Mouse (Mus musculus): ENCODE measurements around the gene Ring1. TPM values are rescaled to one million over a fixed set of nuclear protein-coding genes. Genes with fewer than 3 reads are reported as not detected.

The Ring1 gene
- total RNA-seq, 1 experiment from 2014 or later: 66.2 TPM

DNA sequence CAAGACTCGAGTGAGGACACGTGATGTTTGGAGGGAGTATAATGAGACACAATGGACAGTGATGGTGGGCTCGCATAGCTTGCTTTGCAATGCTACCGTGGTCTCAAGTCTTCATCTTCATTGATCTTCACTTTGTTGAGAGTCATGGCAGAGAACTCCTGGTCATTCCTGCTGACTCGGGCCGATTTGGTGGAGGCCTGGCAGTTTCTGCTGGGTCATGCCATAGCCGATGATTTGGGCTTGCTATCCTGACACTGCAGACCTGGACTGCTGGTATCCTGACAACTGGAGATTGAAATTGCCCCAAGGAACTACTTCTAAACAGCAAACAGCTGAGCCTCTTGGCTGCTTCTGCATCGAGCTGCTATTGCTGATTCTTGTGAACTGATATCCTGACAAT, 29.5 kb downstream of the Ring1 start:
- DNase-seq: no peak

DNA sequence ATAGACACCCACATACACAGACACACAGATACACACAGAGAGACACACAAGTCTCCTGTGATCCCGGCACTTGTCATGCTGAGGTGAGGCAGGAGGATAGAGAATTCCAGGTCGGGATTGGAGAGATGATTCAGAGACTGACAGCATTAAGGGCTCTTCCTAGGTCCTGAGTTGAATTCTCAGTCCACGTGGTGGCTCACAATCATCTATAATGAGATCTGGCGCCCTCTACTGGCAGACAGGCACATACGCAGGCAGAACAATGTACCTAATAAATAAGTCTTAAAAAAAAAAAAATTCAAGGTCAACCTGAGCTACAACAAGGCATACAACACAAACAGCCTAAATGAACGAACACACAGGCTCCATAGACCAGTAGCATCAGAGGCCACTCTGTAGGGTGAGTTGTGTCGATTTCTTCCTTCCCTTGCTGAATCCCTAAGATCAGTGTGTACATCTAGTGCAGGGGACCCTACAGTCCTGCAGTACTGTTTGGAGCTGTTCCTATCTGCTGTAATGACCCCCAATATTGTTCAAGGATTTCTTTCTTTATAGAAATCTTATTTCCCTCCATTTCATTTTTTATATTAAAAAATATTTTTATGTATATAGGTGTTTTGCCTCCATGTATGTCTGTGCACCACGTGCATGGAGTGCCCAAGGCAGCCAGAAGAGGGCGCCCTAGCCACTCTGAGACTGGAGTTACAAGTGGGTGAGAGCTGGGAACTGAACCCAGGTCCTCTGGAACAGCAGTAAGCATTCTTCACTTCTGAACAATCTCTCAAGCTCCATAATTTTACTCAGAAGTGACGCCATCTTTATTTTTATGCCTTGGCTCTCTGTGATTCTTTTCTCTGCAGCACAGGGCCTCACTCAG, 32.5 kb downstream of the Ring1 start:
- peak; percentile 50 for DNase-seq

DNA sequence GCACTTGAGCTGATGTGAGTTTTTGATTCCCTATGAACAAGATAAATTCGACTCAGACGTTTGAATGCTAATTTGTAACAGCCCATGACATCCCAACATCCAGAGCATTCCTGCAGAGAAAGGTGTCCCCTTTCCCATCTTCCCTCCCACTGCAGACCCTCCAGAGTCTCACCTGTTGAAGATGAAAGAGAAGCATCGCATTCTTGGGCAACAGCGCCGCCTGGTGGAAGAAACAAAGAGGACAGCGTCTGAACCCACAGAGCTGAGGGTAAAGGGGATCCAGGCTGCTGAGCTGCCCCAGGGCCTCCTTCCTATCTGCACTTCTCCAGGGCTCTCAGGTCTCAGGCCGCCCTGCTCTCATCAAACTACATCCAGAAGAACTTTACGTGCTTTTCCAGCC, 42.3 kb downstream of the Ring1 start:
- DNase-seq: peak; percentile 69

DNA sequence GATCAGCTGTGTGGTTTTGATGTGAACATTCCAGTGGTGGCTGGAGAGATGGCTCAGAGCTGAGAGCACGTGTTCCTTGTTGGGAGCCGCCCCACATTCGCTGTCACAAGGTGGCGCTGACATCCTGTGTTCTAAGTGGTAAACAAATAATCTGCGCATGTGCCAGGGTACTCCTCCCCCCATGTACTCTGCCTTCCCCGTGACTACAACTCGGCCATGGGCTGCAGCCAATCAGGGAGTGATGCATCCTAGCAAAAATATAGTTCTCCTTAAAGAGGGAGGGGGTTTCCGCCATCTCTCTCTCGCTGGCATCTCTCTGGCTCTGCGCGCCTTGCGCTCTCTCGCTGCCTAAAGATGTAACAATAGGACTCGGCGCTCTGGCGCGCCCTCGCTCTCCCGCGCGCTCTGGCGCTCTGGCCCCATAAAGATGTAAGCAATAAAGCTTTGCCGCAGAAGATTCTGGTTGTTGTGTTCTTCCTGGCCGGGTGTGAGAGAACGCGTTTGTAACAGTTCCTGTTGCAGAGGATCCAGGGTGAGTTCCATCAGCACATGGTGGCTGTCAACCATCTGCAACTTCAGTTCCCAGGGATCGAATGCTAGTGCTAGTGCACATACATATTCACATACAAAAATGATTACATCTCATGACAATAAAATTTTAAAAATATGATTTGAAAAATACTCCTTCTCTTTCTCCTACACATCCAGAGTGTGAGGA, 43.1 kb downstream of the Ring1 start:
- DNase-seq: peak; percentile 78

DNA sequence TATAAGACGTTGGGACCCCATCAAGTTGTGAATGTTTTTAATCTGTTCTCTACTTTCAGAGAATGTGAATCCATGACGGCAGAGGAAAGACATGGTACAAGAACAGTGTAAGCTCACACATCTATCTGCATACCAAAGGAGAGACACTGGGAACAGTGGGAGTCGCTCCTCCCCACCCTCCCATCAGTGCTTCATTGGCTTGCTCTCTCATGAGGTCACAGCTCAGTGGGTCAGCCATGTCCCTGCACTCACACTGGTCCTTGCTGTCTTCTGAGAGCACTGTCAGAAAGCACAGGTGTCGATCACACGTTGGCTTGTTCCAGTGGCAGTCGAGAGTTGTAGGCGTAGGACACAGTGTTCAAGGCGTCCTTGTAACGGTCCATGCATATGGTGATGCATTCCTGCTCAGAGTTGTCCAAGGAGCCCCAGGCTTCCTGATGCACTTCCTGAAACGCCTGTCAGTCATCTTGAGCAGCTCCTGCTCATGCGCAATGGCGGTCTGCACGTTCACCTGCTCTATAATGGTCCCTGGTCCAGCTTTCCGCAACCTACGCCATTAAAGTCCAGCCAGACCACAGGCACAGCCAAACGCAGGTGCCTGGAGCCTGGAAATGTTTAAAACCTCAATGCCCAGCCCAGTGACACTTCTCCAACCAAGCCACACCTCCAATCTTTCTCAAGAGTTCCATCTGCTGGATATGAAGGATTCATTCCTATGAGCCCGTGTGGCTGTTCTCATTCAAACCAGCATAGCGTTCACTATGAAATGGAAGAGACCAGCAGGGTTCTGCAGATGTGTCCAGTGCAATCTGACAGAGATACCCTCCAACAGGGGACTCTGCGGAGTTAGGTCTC, 44.1 kb downstream of the Ring1 start:
- DNase-seq: no peak

DNA sequence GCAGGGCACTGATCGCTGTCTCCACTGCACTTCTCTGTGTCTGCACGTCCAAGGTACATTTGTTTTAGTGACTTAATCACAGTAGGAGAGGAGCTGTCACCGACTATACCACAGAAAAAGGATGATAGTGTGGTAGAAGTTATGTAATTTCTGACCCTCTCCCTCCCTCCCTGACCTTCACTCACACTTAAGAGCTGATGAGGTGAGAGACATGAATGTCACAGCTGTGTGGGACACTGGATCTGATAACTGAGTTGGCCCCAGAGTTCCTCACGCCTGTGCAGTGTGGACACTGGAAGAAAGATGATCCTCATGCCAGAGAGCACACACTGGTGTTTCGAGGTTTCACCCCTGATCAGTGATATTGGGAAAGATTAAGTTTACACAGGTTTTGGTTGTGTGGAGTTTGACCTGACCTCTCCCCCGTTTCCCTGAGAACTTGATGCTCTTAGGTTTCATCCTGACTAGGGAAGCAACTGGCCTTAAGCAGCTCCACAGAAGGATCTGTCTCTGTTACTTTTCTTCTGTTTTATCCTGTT, 44.9 kb downstream of the Ring1 start:
- no peak for DNase-seq

DNA sequence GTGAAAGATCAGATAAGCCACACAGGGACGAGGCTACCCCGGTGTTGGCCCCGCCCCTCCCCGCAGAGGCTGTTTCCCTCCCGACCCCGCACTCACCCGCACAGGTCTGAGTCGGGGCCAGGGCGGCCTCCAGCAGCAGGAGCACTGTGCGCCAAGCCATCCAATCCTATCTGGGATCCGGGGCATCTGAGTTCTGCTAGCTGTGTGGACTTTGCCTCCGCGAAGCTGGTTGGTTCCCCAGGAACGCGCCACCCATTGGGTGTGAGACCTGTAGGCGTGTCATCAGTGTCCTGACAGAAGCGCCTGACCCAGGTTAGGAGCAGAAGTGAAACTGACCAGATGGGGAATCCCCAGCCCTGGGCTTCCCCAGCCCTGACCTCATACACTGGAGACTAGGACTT, 45.8 kb downstream of the Ring1 start:
- peak; percentile 75 for DNase-seq

DNA sequence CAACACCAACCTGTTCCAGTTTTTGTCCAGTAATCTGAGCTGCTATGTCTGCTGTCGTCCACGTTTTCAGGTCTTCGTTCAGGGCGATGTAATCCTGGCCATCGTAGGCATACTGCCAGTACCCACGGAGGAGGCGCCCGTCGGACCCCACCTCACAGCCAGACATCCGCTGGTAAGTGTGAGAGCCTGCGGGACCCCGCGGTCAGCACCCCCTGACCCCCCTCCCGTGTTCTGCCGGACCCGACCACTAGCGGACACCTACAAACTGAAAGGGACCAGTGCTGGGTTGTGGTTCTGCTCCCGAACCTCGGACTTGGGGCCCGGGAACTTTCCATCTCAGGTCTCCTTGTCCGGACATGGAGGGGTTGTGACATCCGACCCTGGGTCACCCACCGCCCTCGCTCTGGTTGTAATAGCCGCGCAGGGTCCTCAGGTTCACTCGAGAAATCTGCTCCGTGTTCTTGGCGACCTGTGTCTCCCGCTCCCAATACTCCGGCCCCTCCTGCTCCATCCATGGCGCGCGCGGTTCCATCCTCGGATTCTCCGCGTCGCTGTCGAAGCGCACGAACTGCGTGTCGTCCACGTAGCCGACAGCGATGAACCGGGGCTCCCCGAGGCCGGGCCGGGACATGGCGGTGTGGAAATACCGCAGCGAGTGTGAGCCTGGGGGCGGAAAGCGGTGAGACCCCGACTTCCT, 46.5 kb downstream of the Ring1 start:
- no peak for DNase-seq

DNA sequence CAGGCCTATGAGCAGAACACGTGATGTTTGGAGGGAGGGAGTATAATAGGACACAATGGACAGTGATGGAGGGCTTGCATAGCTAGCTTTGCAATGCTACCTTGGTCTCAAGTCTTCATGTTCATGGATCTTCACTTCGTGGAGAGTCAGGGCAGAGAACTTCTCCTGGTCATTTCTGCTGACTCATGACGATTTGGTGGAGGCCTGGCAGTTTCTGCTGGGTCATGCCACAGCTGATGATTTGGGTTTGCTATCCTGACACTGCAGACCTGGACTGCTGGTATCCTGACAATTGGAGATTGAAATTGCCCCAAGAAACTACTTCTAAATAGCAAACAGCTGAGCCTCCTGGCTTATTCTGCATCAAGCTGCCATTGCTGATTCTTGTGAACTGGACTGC, 50.9 kb downstream of the Ring1 start:
- no peak for DNase-seq

DNA sequence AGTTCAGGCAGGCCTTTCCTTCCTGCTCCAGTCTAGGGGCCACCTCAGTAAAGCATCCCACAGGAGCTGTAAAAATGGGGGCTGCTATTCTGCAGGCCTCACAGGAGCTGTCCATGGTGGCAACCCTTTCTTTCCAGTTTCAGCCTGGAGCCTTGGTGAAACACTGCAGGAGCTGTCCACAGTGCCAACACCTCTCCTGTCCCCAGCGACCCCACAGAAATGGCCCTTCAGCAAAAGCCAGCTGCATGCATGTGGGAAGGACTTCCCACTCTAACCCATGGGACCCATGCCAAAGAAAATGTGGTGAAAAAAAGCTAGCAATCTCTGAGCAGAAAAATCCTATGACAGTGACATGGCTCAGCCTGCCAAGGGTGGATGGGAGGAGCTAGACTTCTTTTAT, 51.8 kb downstream of the Ring1 start:
- DNase-seq: no peak

Small RNA genes lying within 50 kb of the gene (microRNA-seq; reads per million reads assigned to microRNA genes)
- gene Mir219a-1 (0 reads per million in 2 experiments), gene Mir219c (0 reads per million in 2 experiments)

Other genes starting within 250 kb of the Ring1 start
- gene Angptl4, start 242.8 kb downstream of the Ring1 start, total RNA-seq (2021): 50.0 and 57.7 TPM in 2 replicates
- 82.9 and 109 TPM in 2 replicates for gene Kank3, start 214.2 kb downstream of the Ring1 start, total RNA-seq (2021)
- gene Rps28, start 200.1 kb downstream of the Ring1 start, total RNA-seq (2021): 1,302 and 1,448 TPM in 2 replicates
- 475 and 496 TPM in 2 replicates for gene Ndufa7, start 200.1 kb downstream of the Ring1 start, total RNA-seq (2021)
- gene Cd320, start 181.6 kb downstream of the Ring1 start, total RNA-seq (2021): 27.0 and 40.5 TPM in 2 replicates
- not detected in 2 replicates for gene Gm7029, start 150.8 kb downstream of the Ring1 start, total RNA-seq (2021)
- gene Kifc1, start 134.0 kb downstream of the Ring1 start, total RNA-seq (2021): 7.0 and 11.3 TPM in 2 replicates
- not detected in 2 replicates for gene Platr17, start 119.5 kb downstream of the Ring1 start, total RNA-seq (2021)
- 35.2 and 36.4 TPM in 2 replicates for gene Daxx, start 115.3 kb downstream of the Ring1 start, total RNA-seq (2021)
- 101 and 166 TPM in 2 replicates for gene Tapbp, start 108.8 kb downstream of the Ring1 start, total RNA-seq (2021)
- 27.4 and 38.8 TPM in 2 replicates for gene Zbtb22, start 108.8 kb downstream of the Ring1 start, total RNA-seq (2021)
- gene Rgl2, start 95.1 kb downstream of the Ring1 start, total RNA-seq (2021): 68.9 and 72.7 TPM in 2 replicates
- 101 and 102 TPM in 2 replicates for gene Pfdn6, start 84.3 kb downstream of the Ring1 start, total RNA-seq (2021)
- 38.7 and 40.4 TPM in 2 replicates for gene Wdr46, start 84.0 kb downstream of the Ring1 start, total RNA-seq (2021)
- 8.5 and 8.9 TPM in 2 replicates for gene B3galt4, start 73.2 kb downstream of the Ring1 start, total RNA-seq (2021)
- 57.4 and 70.0 TPM in 2 replicates for gene Vps52, start 68.9 kb downstream of the Ring1 start, total RNA-seq (2021)
- gene Rps18, start 68.7 kb downstream of the Ring1 start, total RNA-seq (2021): 630 and 736 TPM in 2 replicates
- gene H2-K1, start 24.3 kb downstream of the Ring1 start, total RNA-seq (2021): 321 and 327 TPM in 2 replicates
- 239 TPM in 2 replicates for gene H2-Ke6, start 3.4 kb upstream of the Ring1 start, total RNA-seq (2021)
- gene Slc39a7, start 7.0 kb upstream of the Ring1 start, total RNA-seq (2021): 149 and 162 TPM in 2 replicates
- 66.8 and 71.0 TPM in 2 replicates for gene Rxrb, start 7.1 kb upstream of the Ring1 start, total RNA-seq (2021)
- 0.91 and 3.0 TPM in 2 replicates for gene Col11a2, start 14.8 kb upstream of the Ring1 start, total RNA-seq (2021)
- gene H2-Oa, start 67.7 kb upstream of the Ring1 start, total RNA-seq (2021): 0.27 TPM in 1 of 2 replicates, not detected in the other
- gene H2-DMa, start 94.9 kb upstream of the Ring1 start, total RNA-seq (2021): 9.0 and 11.5 TPM in 2 replicates
- 209 and 233 TPM in 2 replicates for gene Brd2, start 98.0 kb upstream of the Ring1 start, total RNA-seq (2021)
- 1.7 TPM in 1 of 2 replicates, not detected in the other for gene H2-DMb2, start 118.6 kb upstream of the Ring1 start, total RNA-seq (2021)
- 2.4 and 3.0 TPM in 2 replicates for gene H2-DMb1, start 128.4 kb upstream of the Ring1 start, total RNA-seq (2021)
- 14.4 and 20.9 TPM in 2 replicates for gene Tap1, start 162.9 kb upstream of the Ring1 start, total RNA-seq (2021)
- 7.0 and 14.5 TPM in 2 replicates for gene Psmb9, start 163.1 kb upstream of the Ring1 start, total RNA-seq (2021)
- gene Psmb8, start 173.0 kb upstream of the Ring1 start, total RNA-seq (2021): 11.7 and 23.5 TPM in 2 replicates
- gene Tap2, start 178.8 kb upstream of the Ring1 start, total RNA-seq (2021): 43.1 and 56.6 TPM in 2 replicates
- gene H2-Ob, start 214.2 kb upstream of the Ring1 start, total RNA-seq (2021): 0.43 TPM in 1 of 2 replicates, not detected in the other
- gene H2-Ab1, start 233.0 kb upstream of the Ring1 start, total RNA-seq (2021): 15.5 and 17.0 TPM in 2 replicates

Data from adrenal gland, postnatal 25 days (tissue).